In genomic region chr5:35971841-35972578, GRCm38 (mm10) we compare ENCODE assay signal across 9 mouse cellular contexts.
A peak's percentile ranks its signal among the peaks of the same experiment; 100 is the strongest.
DNase-seq lines count a peak whose midpoint lies in the region; ATAC-seq lines count a peak whose summit lies in the region.
"Had no signal": no experiment of that assay in that cellular context is flagged by ENCODE, and none has a peak within 500 bp of the region (broad histone marks: within the 10 kb centered on the region; RNA-seq: fewer than 3 reads in every experiment).

No protein-coding gene starts in this region.

- no peaks in the 10 kb centered on the region for H3K27me3 ChIP-seq in kidney, embryonic 16.5 days (ENCODE audit: insufficient read depth, low read length)
- no peaks in the 10 kb centered on the region for H3K27me3 ChIP-seq in heart, embryonic 14.5 days (ENCODE audit: control insufficient read depth, insufficient read depth, low read length)
- H3K27me3 ChIP-seq: lung, embryonic 15.5 days had no signal

- peaks cover 42% of the 10 kb centered on the region for H3K4me1 ChIP-seq in kidney, embryonic 16.5 days (ENCODE audit: insufficient read depth, low read length)
- H3K4me1 ChIP-seq in heart, embryonic 14.5 days (ENCODE audit: control insufficient read depth in 2 of 2, insufficient read depth in 2 of 2, low read length in 2 of 2), result peaks cover 21 to 30% of the 10 kb centered on the region in 2 experiments

- ATAC-seq in kidney, embryonic 16.5 days (ENCODE audit: low FRiP score, low TSS enrichment), result no peak
- ATAC-seq in heart, embryonic 14.5 days (ENCODE audit: insufficient number of reproducible peaks, insufficient read depth, low FRiP score, low read depth), result no peak

- H3K36me3 ChIP-seq in kidney, embryonic 16.5 days (ENCODE audit: insufficient read depth, low read length), result peaks cover 33% of the 10 kb centered on the region
- peaks cover 83% of the 10 kb centered on the region for H3K36me3 ChIP-seq in heart, embryonic 14.5 days (ENCODE audit: control insufficient read depth, insufficient read depth, low read length)

- peak; percentile 37 for DNase-seq in kidney, adult 11 months
- peak; percentile 85 for DNase-seq in adrenal gland, postnatal 10 days
- peak; percentile 65 for DNase-seq in embryo, embryonic 9.5 days (ENCODE audit: extremely low spot score)
- peak; percentile 49 to 56 for DNase-seq in layer of hippocampus, postnatal 36 days
- peak; percentile 14 to 43 for DNase-seq in natural killer cell, adult 2 months (ENCODE audit: low spot score in 2 of 2)
- peak; percentile 35 to 55 for DNase-seq in thymus, adult 18-20 months

- H3K27ac ChIP-seq in kidney, embryonic 16.5 days (ENCODE audit: low read length), result no peak overlapping the region; the same call in 1 of the 2 replicates
- peak overlapping the region in 1 of 2 experiments; percentile 70; a peak in 2 of 4 replicates for H3K27ac ChIP-seq in heart, embryonic 14.5 days (replicated peaks in 1 of 2; ENCODE audit: control insufficient read depth in 1 of 2, insufficient read depth in 1 of 2, low read depth in 2 of 2, low read length in 2 of 2)

- no peak overlapping the region for H3K9ac ChIP-seq in kidney, embryonic 16.5 days (replicated peaks; ENCODE audit: low read length)
- 0 out of 2 replicates have a peak overlapping the region, but pooled peaks have one; percentile 17 for H3K9ac ChIP-seq in heart, embryonic 14.5 days (ENCODE audit: low read length)
- H3K9ac ChIP-seq: lung, embryonic 15.5 days had no signal

- WGBS in kidney, embryonic 16.5 days, result 59% methylated on average over 10 of the region's 10 CpGs
- 54% methylated on average over 10 of the region's 10 CpGs for WGBS in heart, embryonic 14.5 days

- no peak overlapping the region for H3K4me3 ChIP-seq in kidney, embryonic 16.5 days (ENCODE audit: low read length)
- H3K4me3 ChIP-seq in heart, embryonic 14.5 days (ENCODE audit: control insufficient read depth in 1 of 2, insufficient read depth in 1 of 2, low read depth in 1 of 2, low read length in 2 of 2), result no peak overlapping the region
- H3K4me3 ChIP-seq: lung, embryonic 15.5 days had no signal

- H3K9me3 ChIP-seq in kidney, embryonic 16.5 days (ENCODE audit: low read length), result no peaks in the 10 kb centered on the region
- H3K9me3 ChIP-seq in heart, embryonic 14.5 days (ENCODE audit: control insufficient read depth, low read length), result no peaks in the 10 kb centered on the region
- H3K9me3 ChIP-seq: lung, embryonic 15.5 days had no signal

- no peak overlapping the region for H3K4me2 ChIP-seq in kidney, embryonic 16.5 days (replicated peaks; ENCODE audit: low read depth, low read length)
- H3K4me2 ChIP-seq in heart, embryonic 14.5 days (ENCODE audit: low read length), result no peak overlapping the region
- H3K4me2 ChIP-seq: lung, embryonic 15.5 days had no signal

Comparison
In these comparisons a context has a peak if more than half of its experiments do, and no peak if none do; other contexts are left out.
1. DNase-seq: peak in every context shown above with its lines; median percentile 85 in adrenal gland, postnatal 10 days; 65 in embryo, embryonic 9.5 days; 52 in layer of hippocampus, postnatal 36 days; 45 in thymus, adult 18-20 months; 37 in kidney, adult 11 months; 28 in natural killer cell, adult 2 months.